Mouse (Mus musculus): ENCODE data around the gene Neurl3. TPM values are rescaled to one million over a fixed set of nuclear protein-coding genes. Genes with fewer than 3 reads are reported as not detected.

Gene Neurl3
- polyA plus RNA-seq, 1 experiment from 2014 or later, result 24.2 TPM

DNA sequence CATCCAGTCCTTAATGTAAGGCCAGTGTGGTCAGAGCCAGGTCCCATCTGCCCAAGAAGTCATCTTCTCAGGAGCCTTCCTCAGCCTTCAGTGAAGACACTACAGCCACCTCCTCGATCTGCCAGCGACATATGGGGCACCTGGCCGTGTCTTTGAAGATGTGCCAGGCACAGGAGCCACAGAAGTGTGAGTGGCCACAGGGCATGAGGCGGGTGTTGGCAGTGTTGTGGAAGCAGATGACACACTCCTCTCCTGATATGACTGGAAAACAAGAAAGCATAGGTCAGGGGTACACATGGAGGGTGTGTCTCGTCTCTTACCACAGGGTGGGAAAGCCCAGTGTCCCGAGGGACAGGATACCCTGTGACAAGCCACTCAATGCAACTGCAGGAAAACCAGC is 8.2 kb downstream of the Neurl3 start:
- no peak overlapping the region for H3K4me3 ChIP-seq (replicated peaks)
- no peaks in the 10 kb centered on the region for H3K36me3 ChIP-seq
- H3K27me3 ChIP-seq (replicated peaks), result no peaks in the 10 kb centered on the region
- H3K9me3 ChIP-seq, result no peaks in the 10 kb centered on the region
- no peak overlapping the region for H3K27ac ChIP-seq
- no peak for ATAC-seq
- no peak overlapping the region for H3K9ac ChIP-seq
- H3K4me2 ChIP-seq (replicated peaks), result no peak overlapping the region
- 87% methylated on average over 6 of the region's 6 CpGs for WGBS
- H3K4me1 ChIP-seq (replicated peaks), result peaks cover 18% of the 10 kb centered on the region

DNA sequence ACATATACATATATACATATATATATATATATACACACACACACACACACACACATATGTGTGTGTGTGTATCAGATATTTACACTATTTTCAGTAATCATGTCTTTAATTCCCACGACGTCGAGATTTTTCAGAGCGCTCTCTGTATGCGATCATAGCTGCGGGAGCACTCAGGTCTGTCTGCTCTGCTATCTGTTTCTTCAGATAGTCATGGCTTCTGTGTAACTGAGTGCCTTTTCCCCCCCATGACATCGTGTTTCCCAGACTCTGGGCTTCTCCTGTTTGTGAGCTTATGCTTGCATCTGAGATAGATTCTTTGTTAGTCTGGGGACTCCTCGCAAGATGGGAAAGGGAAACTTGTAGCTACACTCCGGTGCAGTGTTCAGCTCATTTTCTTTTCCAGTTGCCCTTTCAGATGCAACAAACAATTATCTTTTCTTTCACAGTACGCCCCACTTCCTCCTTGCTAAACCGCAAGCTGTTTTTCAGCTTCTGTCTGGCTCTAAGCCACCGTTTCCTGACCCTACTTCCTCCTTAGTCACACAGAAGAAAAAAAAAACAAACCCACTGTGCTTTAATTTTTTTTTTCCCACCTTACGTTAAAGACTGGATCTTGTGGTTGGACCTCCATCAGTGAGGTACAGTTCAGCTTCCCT is 10.5 kb downstream of the Neurl3 start:
- no peaks in the 10 kb centered on the region for H3K36me3 ChIP-seq
- peaks cover under 1% of the 10 kb centered on the region; the same call in 1 of the 2 replicates for H3K4me1 ChIP-seq (replicated peaks)
- 46% methylated on average over 13 of the region's 13 CpGs for WGBS
- H3K9ac ChIP-seq, result peak overlapping the region; percentile 3; the same call in 1 of the 2 replicates
- no peak overlapping the region for H3K4me3 ChIP-seq (replicated peaks)
- H3K27me3 ChIP-seq (replicated peaks), result no peaks in the 10 kb centered on the region
- H3K27ac ChIP-seq, result peak overlapping the region; percentile 60
- no peak for ATAC-seq
- no peaks in the 10 kb centered on the region for H3K9me3 ChIP-seq
- 0 out of 2 replicates have a peak overlapping the region, but pooled peaks have one; percentile 22 for H3K4me2 ChIP-seq (replicated peaks)

DNA sequence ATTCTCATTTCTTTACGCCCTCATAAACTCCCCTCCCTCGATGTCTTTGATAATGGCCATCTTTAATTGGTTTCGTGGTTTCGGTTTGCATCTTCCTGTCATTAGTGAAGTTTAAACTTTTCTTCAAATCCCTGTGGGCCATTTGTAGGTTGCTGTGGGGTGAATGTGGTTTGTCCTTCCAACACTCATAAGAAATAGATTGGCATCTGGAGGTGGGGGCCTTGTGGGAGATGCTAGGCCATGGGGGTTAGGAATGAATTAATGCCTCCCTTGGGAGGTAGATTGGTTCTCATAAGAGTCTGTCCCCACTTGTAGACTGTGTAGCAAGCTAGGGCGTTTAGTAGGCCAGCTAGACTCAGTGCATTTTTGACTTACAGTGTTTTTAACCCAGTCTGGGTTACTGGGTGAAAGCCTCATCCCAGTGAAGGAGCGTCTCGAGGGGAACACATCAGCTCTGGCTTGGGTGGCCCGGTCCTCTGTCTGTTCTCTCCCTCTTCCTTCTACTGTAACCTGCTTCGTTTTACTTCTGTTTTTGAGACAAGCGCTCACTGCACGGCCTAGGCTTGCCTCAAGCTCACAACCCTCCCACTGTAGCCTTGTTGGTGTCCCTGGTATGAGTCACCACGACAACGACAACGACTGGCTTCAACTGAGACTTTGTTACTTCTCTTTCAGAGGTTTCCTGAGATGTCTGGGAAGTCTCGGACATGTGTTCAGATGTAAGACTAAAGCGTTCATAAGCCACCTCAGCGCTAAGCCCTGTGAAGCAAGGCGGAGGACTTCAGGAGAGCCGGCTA is 12.6 kb downstream of the Neurl3 start:
- WGBS, result 81% methylated on average over 19 of the region's 19 CpGs
- ATAC-seq, result no peak
- H3K4me1 ChIP-seq (replicated peaks), result no peaks in the 10 kb centered on the region

GRCm38 (mm10) chr1:36260418-36260817 is 14.1 kb downstream of the Neurl3 start:
- H3K4me2 ChIP-seq (replicated peaks), result no peak overlapping the region
- H3K4me1 ChIP-seq (replicated peaks), result no peaks in the 10 kb centered on the region
- H3K27ac ChIP-seq, result no peak overlapping the region
- no peak overlapping the region for H3K9ac ChIP-seq
- no peaks in the 10 kb centered on the region for H3K9me3 ChIP-seq
- no peak overlapping the region for H3K4me3 ChIP-seq (replicated peaks)
- no peaks in the 10 kb centered on the region for H3K36me3 ChIP-seq
- 84% methylated on average over 1 of the region's 1 CpGs for WGBS
- H3K27me3 ChIP-seq (replicated peaks), result no peaks in the 10 kb centered on the region
- ATAC-seq, result no peak

More for the DNA sequence above, 12.6 kb downstream of the Neurl3 start:
- H3K36me3 ChIP-seq, result no peaks in the 10 kb centered on the region
- H3K9me3 ChIP-seq, result no peaks in the 10 kb centered on the region
- H3K4me2 ChIP-seq (replicated peaks), result no peak overlapping the region
- H3K27me3 ChIP-seq (replicated peaks), result no peaks in the 10 kb centered on the region
- H3K27ac ChIP-seq, result no peak overlapping the region
- no peak overlapping the region for H3K9ac ChIP-seq
- H3K4me3 ChIP-seq (replicated peaks), result no peak overlapping the region

GRCm38 (mm10) chr1:36259281-36259680 is 15.2 kb downstream of the Neurl3 start:
- Histone ChIP-seq H3K4me3 (replicated peaks) (no peak overlapping the region), H3K27ac (no peak overlapping the region), H3K36me3 (no peaks in the 10 kb centered on the region), H3K4me1 (replicated peaks) (0 out of 2 replicates have a peak, but pooled peaks cover 6% of the 10 kb centered on the region), H3K9ac (no peak overlapping the region), H3K9me3 (no peaks in the 10 kb centered on the region), H3K27me3 (replicated peaks) (no peaks in the 10 kb centered on the region), H3K4me2 (replicated peaks) (no peak overlapping the region)
- no peak for ATAC-seq
- 91% methylated on average over 2 of the region's 2 CpGs for WGBS

- H3K4me1 ChIP-seq (replicated peaks), result 0 out of 2 replicates have a peak, but pooled peaks cover 6% of the 10 kb centered on the region
- no peak overlapping the region for H3K4me2 ChIP-seq (replicated peaks)
- no peaks in the 10 kb centered on the region for H3K9me3 ChIP-seq
- no peak overlapping the region for H3K9ac ChIP-seq
- no peak overlapping the region for H3K27ac ChIP-seq
- no peaks in the 10 kb centered on the region for H3K36me3 ChIP-seq
- no peak overlapping the region for H3K4me3 ChIP-seq (replicated peaks)
- no peak for ATAC-seq
- no peaks in the 10 kb centered on the region for H3K27me3 ChIP-seq (replicated peaks)
- WGBS, result 75% methylated on average over 2 of the region's 2 CpGs
These were observed 15.8 kb downstream of the Neurl3 start for GRCm38 (mm10) chr1:36258631-36259030.

GRCm38 (mm10) chr1:36257276-36257675 is 17.2 kb downstream of the Neurl3 start:
- Histone ChIP-seq H3K36me3 (no peaks in the 10 kb centered on the region), H3K4me3 (replicated peaks) (no peak overlapping the region), H3K9ac (no peak overlapping the region), H3K27me3 (replicated peaks) (no peaks in the 10 kb centered on the region), H3K4me2 (replicated peaks) (no peak overlapping the region), H3K4me1 (replicated peaks) (0 out of 2 replicates have a peak, but pooled peaks cover 6% of the 10 kb centered on the region), H3K9me3 (no peaks in the 10 kb centered on the region), H3K27ac (no peak overlapping the region)
- no peak for ATAC-seq
- WGBS, result 90% methylated on average over 8 of the region's 8 CpGs

DNA sequence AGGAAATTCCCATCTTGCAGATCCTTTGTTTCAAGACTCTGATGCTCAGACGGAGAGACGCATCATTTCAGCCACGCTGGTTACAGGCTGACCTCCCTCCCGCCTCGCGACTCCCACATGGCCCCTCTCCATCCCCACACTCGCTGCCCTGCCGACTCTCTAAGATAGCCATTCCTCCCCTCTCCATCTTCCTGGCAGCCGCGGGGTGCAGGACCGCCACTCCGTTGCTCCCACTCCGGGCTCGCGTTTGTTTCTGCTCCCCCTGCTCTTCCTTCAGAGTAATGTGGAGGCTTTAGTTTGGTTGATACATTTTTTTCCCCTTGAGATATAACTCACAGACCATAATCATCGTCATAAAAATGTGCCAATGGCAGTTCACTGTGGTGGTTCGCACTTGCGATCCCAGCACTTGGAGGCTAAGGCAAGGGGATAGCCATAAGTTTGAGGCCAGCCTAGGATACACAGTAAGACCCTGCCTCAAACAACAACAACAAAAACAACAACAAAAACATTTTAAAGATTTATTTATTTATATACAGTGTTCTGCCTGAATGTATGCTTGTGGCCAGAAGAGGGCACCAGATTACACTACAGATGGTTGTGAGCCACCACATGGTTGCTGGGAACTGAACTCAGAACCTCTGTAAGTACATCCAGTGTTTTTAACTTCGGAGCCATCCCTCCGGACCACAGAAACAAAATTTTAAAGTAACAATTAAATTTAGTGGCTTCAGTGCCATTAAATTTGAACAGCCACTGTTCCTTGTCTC is 18.4 kb downstream of the Neurl3 start:
- H3K27me3 ChIP-seq (replicated peaks), result no peaks in the 10 kb centered on the region
- H3K27ac ChIP-seq, result no peak overlapping the region
- H3K9ac ChIP-seq, result no peak overlapping the region
- ATAC-seq, result no peak
- H3K36me3 ChIP-seq, result no peaks in the 10 kb centered on the region
- H3K4me3 ChIP-seq (replicated peaks), result no peak overlapping the region
- WGBS, result 39% methylated on average over 20 of the region's 20 CpGs
- H3K9me3 ChIP-seq, result no peaks in the 10 kb centered on the region
- H3K4me2 ChIP-seq (replicated peaks), result 0 out of 2 replicates have a peak overlapping the region, but pooled peaks have one; percentile 7
- H3K4me1 ChIP-seq (replicated peaks), result peaks cover 7% of the 10 kb centered on the region; the same call in 1 of the 2 replicates

DNA sequence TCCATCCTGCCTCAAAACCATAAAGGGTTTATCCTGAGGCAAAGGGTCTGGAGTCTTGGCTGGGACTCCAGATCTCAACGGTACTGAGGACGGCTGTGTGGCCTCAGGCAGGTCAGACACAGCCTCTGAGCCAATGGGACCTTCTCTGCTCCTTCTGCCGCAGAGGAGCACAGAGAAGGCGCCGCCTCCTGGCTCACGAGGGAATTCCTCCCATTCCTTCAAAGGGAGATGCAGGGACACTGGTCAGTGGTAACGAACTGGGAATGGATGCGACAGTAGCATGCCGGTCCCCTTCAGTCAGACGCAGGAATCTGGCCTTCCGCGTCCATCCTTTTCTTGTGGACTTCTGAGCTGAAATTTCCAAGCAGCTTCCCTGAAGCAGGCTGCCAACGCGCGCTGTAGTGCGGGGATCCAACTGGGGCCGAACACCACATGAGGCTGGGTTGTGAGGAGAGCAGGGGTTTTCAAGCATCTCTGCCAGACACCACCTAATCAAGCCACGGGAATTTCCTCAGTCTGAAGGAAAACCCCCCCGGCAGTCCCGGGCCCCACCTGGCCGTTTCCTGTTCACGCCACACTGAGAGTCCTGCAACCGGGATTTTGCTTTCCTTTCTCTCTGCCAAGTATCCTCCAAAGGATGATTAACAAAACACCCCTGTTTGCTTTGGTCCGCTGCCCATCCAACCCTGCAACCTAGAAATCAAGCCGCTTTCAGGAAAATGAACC is 19.7 kb downstream of the Neurl3 start:
- no peaks in the 10 kb centered on the region for H3K27me3 ChIP-seq (replicated peaks)
- H3K9me3 ChIP-seq, result no peaks in the 10 kb centered on the region
- H3K4me3 ChIP-seq (replicated peaks), result 0 out of 2 replicates have a peak overlapping the region, but pooled peaks have one; percentile 1
- no peak overlapping the region for H3K27ac ChIP-seq
- H3K36me3 ChIP-seq, result no peaks in the 10 kb centered on the region
- H3K4me1 ChIP-seq (replicated peaks), result peaks cover 11% of the 10 kb centered on the region; the same call in 1 of the 2 replicates
- WGBS, result 17% methylated on average over 25 of the region's 25 CpGs
- ATAC-seq, result no peak
- peak overlapping the region; percentile 39 for H3K4me2 ChIP-seq (replicated peaks)
- 0 out of 2 replicates have a peak overlapping the region, but pooled peaks have one; percentile 4 for H3K9ac ChIP-seq

DNA sequence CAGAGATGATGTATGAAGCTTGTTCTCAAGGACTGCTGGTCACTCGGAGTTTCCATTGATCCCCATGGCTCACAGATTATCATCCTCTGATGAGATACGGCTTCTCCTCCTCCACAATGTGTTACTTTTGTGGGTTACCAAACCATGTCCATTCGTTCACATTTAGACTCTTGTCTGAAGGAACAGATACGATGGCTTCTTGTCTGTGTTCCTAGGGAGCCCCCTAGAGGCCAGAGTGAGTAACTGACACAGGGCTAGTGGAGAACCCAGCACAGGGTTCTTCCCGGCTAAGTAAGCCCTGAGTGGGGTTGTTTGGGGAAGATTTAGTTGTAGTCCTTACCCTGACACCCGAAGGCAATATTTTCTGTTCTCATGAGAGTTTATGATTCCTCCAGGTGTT is 21.7 kb downstream of the Neurl3 start:
- H3K27me3 ChIP-seq (replicated peaks), result no peaks in the 10 kb centered on the region
- no peak overlapping the region for H3K4me3 ChIP-seq (replicated peaks)
- H3K4me1 ChIP-seq (replicated peaks), result peaks cover 11% of the 10 kb centered on the region; the same call in 1 of the 2 replicates
- no peaks in the 10 kb centered on the region for H3K36me3 ChIP-seq
- ATAC-seq, result peak; percentile 62
- H3K9me3 ChIP-seq, result no peaks in the 10 kb centered on the region
- no peak overlapping the region for H3K4me2 ChIP-seq (replicated peaks)
- no peak overlapping the region for H3K9ac ChIP-seq
- WGBS, result 10% methylated on average over 6 of the region's 6 CpGs
- H3K27ac ChIP-seq, result no peak overlapping the region

DNA sequence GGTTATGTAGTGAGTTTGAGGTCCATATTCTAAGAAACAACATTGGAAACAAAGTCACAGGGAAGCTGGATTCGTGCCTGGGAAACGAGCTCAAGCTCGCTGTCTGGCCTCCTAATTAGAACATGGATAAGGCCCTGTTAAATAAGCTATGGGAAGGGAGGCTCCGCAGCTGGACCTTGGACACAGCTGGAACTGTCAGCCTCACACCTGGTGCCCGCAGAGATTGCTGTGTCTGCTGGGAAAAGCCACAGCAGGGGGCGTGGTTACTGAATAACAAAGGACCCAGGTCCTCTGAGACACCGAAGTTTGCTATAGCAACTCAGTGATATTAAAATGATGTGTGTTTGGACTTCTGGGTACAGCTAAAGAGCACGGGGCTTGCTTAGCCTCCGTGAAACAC is 23.1 kb downstream of the Neurl3 start:
- Histone ChIP-seq H3K4me2 (replicated peaks) (no peak overlapping the region), H3K9ac (no peak overlapping the region), H3K36me3 (no peaks in the 10 kb centered on the region), H3K4me3 (replicated peaks) (no peak overlapping the region), H3K4me1 (replicated peaks) (peaks cover 11% of the 10 kb centered on the region; the same call in 1 of the 2 replicates), H3K27ac (no peak overlapping the region), H3K27me3 (replicated peaks) (no peaks in the 10 kb centered on the region), H3K9me3 (no peaks in the 10 kb centered on the region)
- WGBS, result 12% methylated on average over 9 of the region's 9 CpGs
- peak; percentile 80 for ATAC-seq

Measured in intestine, embryonic 15.5 days (tissue).